ENCODE assay signal across 16 mouse cellular contexts in the genomic region with DNA sequence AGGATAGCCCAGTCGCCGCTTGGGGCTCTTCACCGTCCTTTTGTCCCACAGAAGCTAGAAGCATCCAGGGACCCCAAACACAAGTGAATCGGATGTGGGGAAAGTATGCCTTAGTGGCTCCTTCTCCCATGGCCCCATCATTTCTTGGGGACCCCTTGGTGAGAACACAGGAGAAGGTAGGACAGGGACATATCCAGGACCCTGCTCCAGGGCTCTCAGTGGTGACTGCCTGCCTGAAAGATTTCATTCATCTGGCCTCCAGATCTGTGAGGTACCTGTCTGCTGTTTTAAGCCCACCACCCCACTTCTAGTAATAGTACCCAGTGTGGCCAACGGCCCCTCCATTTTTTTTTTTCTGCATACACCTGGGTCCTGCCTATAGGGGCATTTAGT. TPM values are rescaled to one million over a fixed set of nuclear protein-coding genes. Genes with fewer than 3 reads are reported as not detected.
A peak's percentile ranks its signal among the peaks of the same experiment; 100 is the strongest.
DNase-seq lines count a peak whose midpoint lies in the region; TF ChIP-seq lines count a peak whose summit lies in the region.
"Had no signal": no experiment of that assay in that cellular context is flagged by ENCODE, and none has a peak within 500 bp of the region (broad histone marks: within the 10 kb centered on the region; RNA-seq: fewer than 3 reads in every experiment).

No protein-coding gene starts in this region.

- peak; percentile 21 to 23 for DNase-seq in cerebellum, adult 2 months
- no peak for DNase-seq in cerebellum, postnatal 14 days
- peak; percentile 72 for DNase-seq in heart, adult 11 months
- no peak for DNase-seq in heart, adult 2 months
- peak; percentile 2 for DNase-seq in right cerebral cortex, postnatal 14 days
- DNase-seq in right cerebral cortex, postnatal 36 days (ENCODE audit: low spot score in 2 of 2) = no peak
- no peak for DNase-seq in embryo, embryonic 10 days (ENCODE audit: low spot score)
- DNase-seq: adrenal gland, postnatal 14 days; gastrocnemius, postnatal 10 days; heart, postnatal 36 days had no signal

- H3K27ac ChIP-seq in cerebellum, adult 2 months (ENCODE audit: insufficient read depth, low read length) = peak overlapping the region; percentile 76
- no peak overlapping the region for H3K27ac ChIP-seq in heart, adult 2 months
- H3K27ac ChIP-seq: embryonic facial prominence, embryonic 12.5 days; forebrain, embryonic 15.5 days; heart, embryonic 13.5 days; hindbrain, embryonic 15.5 days had no signal

- TF ChIP-seq EP300 in heart, adult 2 months (IDR thresholded peaks at IDR 0.05; ENCODE audit: insufficient read depth, low read depth, low read length) = no peak

- intact Hi-C loops in heart, adult 2 months (cut with DNase I) = no loop called here

- WGBS in cerebellum, adult 2 months = 70% methylated on average over 5 of the region's 5 CpGs
- 68% methylated on average over 5 of the region's 5 CpGs for WGBS in heart, adult 2 months

- H3K36me3 ChIP-seq in heart, adult 2 months (ENCODE audit: control insufficient read depth, insufficient read depth, low read length) = no peaks in the 10 kb centered on the region
- H3K36me3 ChIP-seq: embryonic facial prominence, embryonic 12.5 days; forebrain, embryonic 15.5 days; heart, embryonic 13.5 days; hindbrain, embryonic 15.5 days had no signal

- no peak overlapping the region for H3K4me3 ChIP-seq in cerebellum, adult 2 months (replicated peaks; ENCODE audit: insufficient read depth, low read depth, low read length)
- no peak overlapping the region for H3K4me3 ChIP-seq in heart, adult 2 months
- H3K4me3 ChIP-seq: embryonic facial prominence, embryonic 12.5 days; forebrain, embryonic 15.5 days; heart, embryonic 13.5 days; hindbrain, embryonic 15.5 days had no signal

- no peak for TF ChIP-seq CTCF in cerebellum, adult 2 months (IDR thresholded peaks at IDR 0.05; ENCODE audit: borderline replicate concordance, insufficient read depth, low read depth, low read length)
- TF ChIP-seq CTCF in heart, adult 2 months (IDR thresholded peaks at IDR 0.05) = no peak

- H3K4me1 ChIP-seq in cerebellum, adult 2 months (ENCODE audit: control insufficient read depth, insufficient read depth, low read length) = peaks cover 51% of the 10 kb centered on the region
- H3K4me1 ChIP-seq in heart, adult 2 months (ENCODE audit: control insufficient read depth, insufficient read depth, low read length) = no peaks in the 10 kb centered on the region

- no peaks in the 10 kb centered on the region for H3K79me2 ChIP-seq in heart, adult 2 months (replicated peaks; ENCODE audit: control insufficient read depth, insufficient read depth, low read length)

- TF ChIP-seq POLR2A in cerebellum, adult 2 months (IDR thresholded peaks at IDR 0.05; ENCODE audit: borderline replicate concordance, insufficient read depth, low read length) = no peak
- TF ChIP-seq POLR2A in heart, adult 2 months (IDR thresholded peaks at IDR 0.05; ENCODE audit: insufficient read depth, low read depth, low read length) = no peak

- H3K27me3 ChIP-seq in cerebellum, adult 2 months (ENCODE audit: control insufficient read depth, insufficient read depth, low read length) = no peaks in the 10 kb centered on the region
- H3K27me3 ChIP-seq in heart, adult 2 months (ENCODE audit: control insufficient read depth, insufficient read depth, low read length) = peaks cover 3% of the 10 kb centered on the region

- no peak overlapping the region for H3K9ac ChIP-seq in heart, adult 2 months (ENCODE audit: low read depth, low read length)
- H3K9ac ChIP-seq: embryonic facial prominence, embryonic 12.5 days; forebrain, embryonic 15.5 days; heart, embryonic 13.5 days; hindbrain, embryonic 15.5 days had no signal

RNA-seq across cellular contexts. Expression of a gene that starts 3.0 kb away (rescaled TPM):
- polyA plus RNA-seq in cerebellum, adult 2 months (2012; rRNA removed) = 134 and 155 TPM in 2 replicates
- 1 to 10 TPM in 1 of 2 experiments, under 1 TPM in 1; 0.91 to 1.3 TPM for total RNA-seq in heart, adult 2 months (2021)
- 1.3 and 2.1 TPM in 2 replicates for polyA plus RNA-seq in heart, adult 2 months (2012; rRNA removed)
- total RNA-seq: CH12.LX had no signal
- polyA plus RNA-seq: activated CD4-positive, CD25-positive, alpha-beta regulatory T cell, adult 4 months had no signal

RNA-seq across cellular contexts. Expression of a gene that starts 12.4 kb away (rescaled TPM):
- 52.5 and 56.4 TPM in 2 replicates for polyA plus RNA-seq in cerebellum, adult 2 months (2012; rRNA removed)
- 10 to 100 TPM; 48.8 to 51.5 TPM for total RNA-seq in heart, adult 2 months (2021)
- polyA plus RNA-seq in heart, adult 2 months (2012; rRNA removed) = 38.3 and 47.8 TPM in 2 replicates

RNA-seq across cellular contexts. Expression of a gene that starts 26.4 kb away (rescaled TPM):
- polyA plus RNA-seq in cerebellum, adult 2 months (2012; rRNA removed) = 58.1 and 65.6 TPM in 2 replicates
- 10 to 100 TPM; 13.6 to 16.5 TPM for total RNA-seq in heart, adult 2 months (2021)
- 20.7 and 28.6 TPM in 2 replicates for polyA plus RNA-seq in heart, adult 2 months (2012; rRNA removed)

Comparison
In these comparisons a context has a peak if more than half of its experiments do, and no peak if none do; other contexts are left out.
1. DNase-seq: peak in cerebellum, adult 2 months (2 of 2), heart, adult 11 months (single experiment) and right cerebral cortex, postnatal 14 days (single experiment); none in cerebellum, postnatal 14 days (0 of 2), heart, adult 2 months (0 of 2), right cerebral cortex, postnatal 36 days (0 of 2) and embryo, embryonic 10 days (single experiment).
2. RNA of a gene that starts 3.0 kb away (polyA plus RNA-seq): 134 to 155 TPM in cerebellum, adult 2 months; 1.3 to 2.1 TPM in heart, adult 2 months; every median in the first group is over 10 times any median in the second.